8 mouse cellular contexts compared by ENCODE assay signal in the genomic region with DNA sequence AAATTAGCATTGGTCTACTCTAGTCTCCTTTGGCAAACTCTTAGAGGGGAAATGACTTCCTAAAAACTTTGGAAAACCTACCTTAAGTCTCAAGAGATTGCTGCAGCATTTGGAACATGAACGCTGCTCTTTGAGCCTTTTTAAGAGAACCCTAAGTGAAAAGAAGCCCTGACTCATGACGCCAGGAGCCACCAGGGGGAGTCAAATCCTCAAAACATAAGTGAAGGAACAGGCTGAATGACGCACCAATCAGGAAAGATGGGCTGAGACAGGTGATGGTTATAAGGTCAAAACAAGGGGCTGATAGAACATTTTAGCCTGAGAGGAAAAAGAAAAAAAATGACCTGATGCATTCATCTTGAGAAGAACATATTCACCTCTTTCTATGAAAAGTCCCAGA.
DNase-seq lines count a peak whose midpoint lies in the region.

No protein-coding gene starts in this region.

- peak; percentile 82 for DNase-seq in CD4-positive, CD25-positive, alpha-beta regulatory T cell, adult 2 months (ENCODE audit: low read depth, low spot score)
- peak; percentile 72 for DNase-seq in ZHBTc4 (ENCODE audit: low read depth, low spot score)
- peak; percentile 45 to 73 for DNase-seq in cerebellum, postnatal 4 days (ENCODE audit: low spot score in 2 of 2)
- DNase-seq in gastrocnemius, postnatal 10 days, result peak; percentile 63
- DNase-seq in layer of hippocampus, adult 11-12 months (ENCODE audit: low spot score), result peak; percentile 90
- peak; percentile 81 for DNase-seq in lung, postnatal 14 days
- DNase-seq in right cerebral cortex, postnatal 10 days (ENCODE audit: low spot score in 2 of 2), result peak; percentile 70 to 85
- DNase-seq in urinary bladder, postnatal 4 days (ENCODE audit: low spot score in 2 of 2), result peak; percentile 21 to 67

Comparison
In these comparisons a context has a peak if more than half of its experiments do, and no peak if none do; other contexts are left out.
1. Peak in every context shown above with its lines: DNase-seq.